Mouse (Mus musculus): Measurements from ENCODE around the gene Sult2a6. TPM values are rescaled to one million over a fixed set of nuclear protein-coding genes. Genes with fewer than 3 reads are reported as not detected.

The Sult2a6 gene
- not detected for total RNA-seq (2023)

GRCm38 (mm10) chr7:14254770-14255169 lies at the start of gene Sult2a6:
TSS of gene Sult2a6 (minus strand) at chr7:14254870.

Other genes starting within 250 kb of the Sult2a6 start
- gene Sult2a3, start 131.8 kb downstream of the Sult2a6 start, total RNA-seq (2023): not detected
- not detected for gene Obox8, start 78.7 kb upstream of the Sult2a6 start, total RNA-seq (2023)
- not detected for gene Sult2a8, start 191.9 kb upstream of the Sult2a6 start, total RNA-seq (2023)
- gene Sult2a7, start 239.4 kb upstream of the Sult2a6 start, total RNA-seq (2023): not detected

Measured in CD8-positive naive resting alpha-beta T cell, adult 57 days (primary cell).